Mouse (Mus musculus) neutrophil, adult 83 days (primary cell): Measurements from ENCODE around the gene Pla2g16. TPM values are rescaled to one million over a fixed set of nuclear protein-coding genes. Genes with fewer than 3 reads are reported as not detected.

ENCODE experiments used
- total RNA-seq, 2 experiments: library from RNA; stranded (reverse); gene quantifications; one replicate each; pipeline ENCODE4 v1.2.4; 2023

The Pla2g16 gene
- total RNA-seq: 1 to 10 TPM; 4.9 to 7.1 TPM

GRCm38 (mm10) chr19:7557328-7557822 lies at the start of gene Pla2g16:
TSS of gene Pla2g16 (plus strand) at chr19:7557459.

GRCm38 (mm10) chr19:7606801-7607689 lies 49.8 kb downstream of the Pla2g16 start, which contains the start of gene Lgals12:
TSS of gene Lgals12 (minus strand) at chr19:7607193.

GRCm38 (mm10) chr19:7611942-7612757 lies 54.9 kb downstream of the Pla2g16 start, which contains the start of gene Hrasls5:
TSS of gene Hrasls5 (plus strand) at chr19:7612541.

Other genes with a start within 250 kb of the Pla2g16 start
- gene Mark2, start 215.6 kb upstream of the Pla2g16 start, total RNA-seq: 100 to 1,000 TPM; 161 to 187 TPM
- 10 to 100 TPM in 1 of 2 experiments, 1 to 10 TPM in 1; 9.8 to 12.1 TPM for gene Spindoc, start 174.5 kb upstream of the Pla2g16 start, total RNA-seq
- 1 to 10 TPM; 2.4 to 2.7 TPM for gene 2700081O15Rik, start 139.8 kb upstream of the Pla2g16 start, total RNA-seq
- 100 to 1,000 TPM; 145 to 149 TPM for gene Rtn3, start 74.2 kb upstream of the Pla2g16 start, total RNA-seq
- gene Atl3, start 63.4 kb upstream of the Pla2g16 start, total RNA-seq: 10 to 100 TPM; 30.5 to 33.9 TPM
- not detected for gene Lgals12, start 49.7 kb downstream of the Pla2g16 start, total RNA-seq
- not detected for gene Hrasls5, start 55.1 kb downstream of the Pla2g16 start, total RNA-seq
- not detected for gene Slc22a19, start 153.9 kb downstream of the Pla2g16 start, total RNA-seq
- not detected for gene Slc22a26, start 245.2 kb downstream of the Pla2g16 start, total RNA-seq